Mouse (Mus musculus) cerebellum, adult 11-12 months (tissue): ENCODE results near the gene Gm2a.
"Not testable (repeated sequence)": the region's sequence is repeated elsewhere in the genome, so short reads cannot be mapped to it uniquely, and the experiment has no call there.

Experiments
- DNase-seq: peaks from one replicate; pipeline ENCODE4 v3.0.0; 2022

Gene Gm2a

GRCm38 (mm10) chr11:55098189-55098915 is 437 bp downstream of the Gm2a start:
- DNase-seq = no peak

- DNase-seq = peak; percentile 45
Measured at GRCm38 (mm10) chr11:55099019-55099771, 1.3 kb downstream of the Gm2a start.

DNA sequence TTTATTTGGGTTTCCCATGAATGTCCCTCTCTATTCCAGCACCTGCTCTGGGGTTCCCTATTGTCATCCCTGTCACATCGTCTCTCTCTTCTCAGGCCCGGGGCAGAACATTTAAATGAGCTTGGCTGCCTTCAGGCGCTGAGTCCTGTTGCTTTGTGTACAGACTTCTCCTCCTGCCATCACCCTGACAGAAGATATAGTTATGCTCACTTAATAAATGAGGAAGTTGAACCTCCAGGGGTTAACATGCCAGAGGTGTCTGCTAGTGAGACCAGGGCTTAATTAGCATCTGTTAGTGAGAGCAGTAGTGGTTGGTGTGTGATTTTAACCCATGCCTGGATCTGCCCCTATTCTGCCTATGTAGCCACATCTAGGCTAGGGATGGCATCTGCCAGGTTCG is 2.0 kb downstream of the Gm2a start:
- no peak for DNase-seq

- DNase-seq = no peak
Measured at GRCm38 (mm10) chr11:55102015-55102414, 4.1 kb downstream of the Gm2a start.

DNA sequence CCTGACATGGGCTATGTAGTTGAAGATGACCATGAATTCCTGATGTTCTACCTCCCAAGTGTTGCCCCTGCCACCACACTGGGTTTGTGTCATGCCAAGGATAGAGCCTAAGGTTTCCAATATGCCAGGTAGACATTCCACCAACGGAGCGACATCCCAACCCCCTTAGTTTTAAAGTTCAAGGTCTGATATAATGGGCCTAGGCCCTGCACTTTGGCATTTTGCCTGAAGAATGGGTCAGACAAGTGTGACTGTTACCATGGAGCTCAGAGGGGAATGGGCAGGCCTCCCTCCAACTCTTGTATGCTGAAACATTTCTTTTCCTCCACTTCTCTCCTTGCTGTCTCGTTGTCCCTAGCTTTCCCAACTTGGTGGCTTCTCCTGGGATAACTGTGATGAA is 5.3 kb downstream of the Gm2a start:
- no peak for DNase-seq

DNA sequence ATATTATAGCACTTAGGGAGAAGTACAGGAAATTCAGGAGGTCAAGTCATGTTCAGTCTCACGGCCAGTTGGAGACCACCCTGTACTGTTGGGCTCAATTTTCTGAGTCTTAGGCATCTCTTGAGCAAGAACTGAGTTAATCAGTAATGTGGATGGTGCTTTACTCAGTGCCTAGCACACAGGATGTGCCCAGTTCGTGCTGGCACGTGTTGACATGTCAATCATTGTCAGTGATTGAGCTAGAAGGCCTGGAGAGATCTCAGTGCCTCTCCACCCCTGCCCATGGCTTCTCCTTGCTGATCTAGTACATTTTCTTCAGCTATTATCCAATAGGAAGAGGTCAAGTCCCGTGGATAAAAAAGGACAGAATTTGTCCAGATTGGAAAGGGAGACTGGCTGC is 7.5 kb downstream of the Gm2a start:
- DNase-seq = no peak

- DNase-seq = no peak
Measured at GRCm38 (mm10) chr11:55106636-55107035, 8.7 kb downstream of the Gm2a start.

GRCm38 (mm10) chr11:55109521-55110300 is 11.8 kb downstream of the Gm2a start:
- DNase-seq = no peak

- no peak for DNase-seq
Measured at GRCm38 (mm10) chr11:55110566-55111169, 12.8 kb downstream of the Gm2a start.

GRCm38 (mm10) chr11:55113209-55113860 is 15.4 kb downstream of the Gm2a start:
- no peak for DNase-seq

DNA sequence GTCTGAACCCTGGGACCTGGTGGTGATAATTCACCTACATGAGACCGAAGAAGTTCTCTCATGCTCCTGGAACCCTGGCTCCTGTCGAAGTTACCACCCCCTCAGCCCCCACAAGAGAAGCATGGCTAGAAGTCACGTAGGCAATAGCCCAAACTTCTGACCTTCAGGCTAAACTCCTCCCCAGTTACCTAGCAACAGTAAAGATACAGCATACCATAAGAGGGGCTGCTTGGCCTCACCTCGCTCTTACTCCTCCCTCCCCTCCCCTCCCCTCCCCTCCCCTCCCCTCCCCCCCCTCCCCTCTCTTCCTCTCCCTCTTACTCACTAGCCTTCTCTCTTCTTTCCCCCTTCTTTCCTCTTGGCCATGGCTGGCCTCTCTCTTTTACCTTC is 15.9 kb downstream of the Gm2a start:
- not testable (repeated sequence) for DNase-seq

DNA sequence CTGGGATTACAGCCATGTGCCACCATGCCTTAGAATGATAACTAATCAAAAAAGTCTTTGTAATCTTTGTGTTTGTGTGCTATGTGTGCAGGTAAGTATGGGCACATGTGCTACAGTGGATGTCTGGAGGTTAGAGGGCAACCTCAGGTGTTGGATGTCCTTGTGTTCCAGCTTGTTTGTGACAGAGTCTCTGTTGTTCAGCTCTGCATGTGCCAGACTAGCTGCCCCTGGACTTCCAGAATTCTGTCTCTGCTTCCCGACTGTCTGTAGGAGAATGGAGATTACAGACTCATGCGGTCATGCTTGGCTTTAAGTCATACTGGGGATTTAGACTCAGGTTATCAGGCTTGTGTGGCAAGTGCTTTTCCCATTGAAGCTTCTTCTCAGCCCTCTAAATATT is 16.4 kb downstream of the Gm2a start:
- DNase-seq = no peak

GRCm38 (mm10) chr11:55116004-55116403 is 18.1 kb downstream of the Gm2a start:
- no peak for DNase-seq

- no peak for DNase-seq
Measured at GRCm38 (mm10) chr11:55117031-55117430, 19.1 kb downstream of the Gm2a start.

GRCm38 (mm10) chr11:55120279-55120678 is 22.4 kb downstream of the Gm2a start:
- no peak for DNase-seq

DNA sequence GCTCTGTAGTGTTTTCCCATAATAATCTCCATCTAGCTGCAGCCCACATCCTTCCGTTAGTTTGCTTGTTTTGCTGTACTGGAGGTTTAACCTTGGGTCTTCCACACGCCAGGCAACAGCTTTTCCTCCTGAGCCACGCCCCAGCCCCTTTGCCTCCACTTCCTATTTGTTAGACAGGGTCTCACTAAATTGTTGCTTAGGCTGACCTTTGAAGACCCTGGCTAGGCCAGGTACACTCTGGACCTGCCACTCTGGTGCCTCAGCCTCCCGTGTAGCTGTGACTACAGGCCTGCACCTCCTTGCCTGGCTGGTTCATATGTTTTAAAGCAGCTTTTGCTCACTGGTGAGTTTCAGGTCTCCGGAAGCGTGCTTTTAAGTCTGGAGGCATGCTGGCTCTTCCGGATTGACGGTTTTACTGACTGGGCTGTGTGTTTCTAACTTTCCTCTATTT is 22.9 kb downstream of the Gm2a start:
- DNase-seq = no peak

GRCm38 (mm10) chr11:55121430-55121829 is 23.5 kb downstream of the Gm2a start:
- DNase-seq = no peak

DNA sequence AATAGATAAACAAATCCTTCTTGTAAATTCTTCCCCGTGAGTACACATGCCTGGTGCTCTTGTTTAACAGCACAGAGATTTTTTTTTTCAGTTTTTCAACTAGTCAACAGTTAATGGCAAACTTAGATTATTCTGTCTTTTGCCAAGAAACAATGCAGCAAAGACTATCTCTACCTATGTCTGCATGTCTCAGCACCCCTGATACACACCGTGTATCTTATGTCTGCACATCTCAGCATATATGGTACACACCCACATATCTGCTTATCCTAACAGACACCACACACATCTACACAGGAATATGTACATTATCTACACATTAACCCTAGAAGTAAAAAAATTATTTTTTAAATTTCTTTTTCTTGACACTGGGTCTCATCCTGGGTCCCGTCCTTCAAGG is 28.7 kb downstream of the Gm2a start:
- no peak for DNase-seq

GRCm38 (mm10) chr11:55127937-55128336 is 30.0 kb downstream of the Gm2a start:
- no peak for DNase-seq

GRCm38 (mm10) chr11:55128411-55128810 is 30.5 kb downstream of the Gm2a start:
- no peak for DNase-seq

GRCm38 (mm10) chr11:55131077-55131742 is 33.3 kb downstream of the Gm2a start:
- no peak for DNase-seq

DNA sequence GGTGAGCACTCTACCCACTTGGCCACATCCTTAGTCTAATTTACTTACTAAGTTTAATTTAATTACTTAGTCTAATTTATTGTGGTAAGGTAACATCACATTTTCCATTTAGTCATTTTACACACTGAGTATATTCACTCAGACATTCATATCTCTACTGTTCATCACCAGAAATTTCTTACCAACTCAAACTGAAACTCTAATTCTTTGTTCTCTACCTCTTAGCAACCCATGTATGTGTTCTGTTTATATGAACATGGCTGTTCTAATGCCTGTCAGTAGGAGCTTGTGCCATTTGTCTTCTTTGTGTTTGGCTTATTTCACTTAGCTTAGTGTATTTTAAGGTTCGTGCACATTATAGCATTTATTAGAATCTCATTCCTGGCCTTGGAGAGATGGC is 34.0 kb downstream of the Gm2a start:
- no peak for DNase-seq
